Mouse (Mus musculus) spleen, adult 2 months (tissue): ENCODE data around the gene Ehd4.
A peak's percentile ranks its signal among the peaks of the same experiment; 100 is the strongest.

Experiments used
- CTCF ChIP-seq: fragments of 200-500 bp; IDR thresholded peaks from 2 replicates; pipeline ENCODE4 v1.5.1; 2011; ENCODE audit warnings: mild to moderate bottlenecking, inconsistent platforms; ENCODE audit not compliant: insufficient read depth, insufficient read length, insufficient replicate concordance; ENCODE audit errors: extremely low read depth
- POLR2A ChIP-seq: fragments of 200-500 bp; IDR thresholded peaks from 2 replicates; pipeline ENCODE4 v1.6.1; 2011; ENCODE audit warnings: low read depth, low read length, inconsistent platforms

DNA sequence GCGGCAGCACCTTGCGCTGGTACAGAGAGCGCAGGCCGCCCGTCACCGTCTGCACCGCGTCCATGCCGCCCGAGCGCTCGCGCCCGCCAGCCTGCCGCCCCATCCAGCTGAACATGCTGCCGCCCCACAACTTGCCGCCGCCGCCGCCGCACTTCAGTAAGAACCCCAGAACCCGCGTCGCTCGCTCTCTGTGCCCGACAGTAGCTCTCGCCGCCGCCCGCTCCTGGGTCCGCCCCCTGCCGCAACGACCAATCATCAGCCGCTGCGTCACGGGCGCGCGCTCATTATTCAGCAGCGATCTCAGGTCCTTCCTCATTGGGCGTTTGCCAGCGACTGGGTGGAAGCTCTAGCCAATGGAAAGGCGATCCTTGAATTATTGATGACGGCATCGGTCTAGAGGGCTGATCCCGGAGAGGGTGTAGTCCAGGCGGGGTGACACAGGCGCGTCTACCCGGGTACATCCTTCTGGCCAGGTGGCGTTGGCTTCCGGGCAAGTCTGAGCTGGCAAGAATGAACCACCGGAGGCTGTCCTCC, at the start of gene Ehd4:
- TF ChIP-seq CTCF (no peak), POLR2A (peak; percentile 31)
